Mouse (Mus musculus) lung, adult 2 months (tissue): ENCODE results near the gene Pld6. TPM values are rescaled to one million over a fixed set of nuclear protein-coding genes. Genes with fewer than 3 reads are reported as not detected.

Experiments
- DNase-seq: peaks from one replicate; pipeline ENCODE4 v3.0.0; 2022
- H3K4me1 ChIP-seq: fragments of 200-500 bp; 2 replicates; pipeline ENCODE4 v1.6.1; 2011; ENCODE audit warnings: low read length; ENCODE audit not compliant: control insufficient read depth, insufficient read depth
- H3K4me3 ChIP-seq: fragments of 200-500 bp; replicated peaks from 2 replicates; pipeline ENCODE3; 2011; ENCODE audit warnings: low read depth, mild to moderate bottlenecking, control low read depth, low read length; ENCODE audit errors: extremely low read depth
- CTCF ChIP-seq: fragments of 200-500 bp; IDR thresholded peaks from 2 replicates; pipeline ENCODE4 v1.5.1; 2011; ENCODE audit warnings: mild to moderate bottlenecking, low read length, control low read depth; ENCODE audit not compliant: insufficient read depth
- POLR2A ChIP-seq: fragments of 200-500 bp; IDR thresholded peaks from 2 replicates; pipeline ENCODE4 v1.6.1; 2011; ENCODE audit warnings: low read depth, mild to moderate bottlenecking, control low read depth, low read length, borderline replicate concordance; ENCODE audit errors: extremely low read depth
- WGBS: fragments of 180-500 bp; shearing (Covaris S2); methylation state at CpG from one replicate; pipeline ENCODE4 v1.1.7; 2018; 5-methylcytosine and 5-hydroxymethylcytosine counted together
- polyA plus RNA-seq: library from polyadenylated mRNA; depleted of rRNA; stranded (reverse); fragments of >200 nt; gene quantifications from 2 replicates; pipeline ENCODE4 v1.2.3, GENCODE M21; 2012

The Pld6 gene
- polyA plus RNA-seq, 1 experiment: 2.0 TPM

DNA sequence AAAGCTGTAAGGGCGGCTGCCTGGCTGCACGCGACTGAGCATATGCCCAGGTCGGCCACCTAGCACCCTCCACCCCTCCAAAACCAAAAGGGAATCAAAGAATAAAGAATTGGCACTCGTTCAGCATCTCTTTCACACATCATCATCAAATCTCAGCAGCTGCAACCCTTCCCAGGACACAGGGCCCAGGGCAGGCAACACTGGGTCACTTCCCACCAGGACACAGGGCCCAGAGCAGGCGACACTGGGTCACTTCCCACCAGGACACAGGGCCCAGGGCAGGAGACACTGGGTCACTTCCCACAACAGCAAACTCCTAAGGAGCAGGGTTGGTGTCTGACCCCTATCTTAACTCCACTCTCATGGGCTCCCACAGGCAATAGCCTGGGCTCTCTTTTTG is 5.9 kb upstream of the Pld6 start:
- no peak overlapping the region for H3K4me3 ChIP-seq
- WGBS: 89% methylated on average over 6 of the region's 6 CpGs
- H3K4me1 ChIP-seq: no peaks in the 10 kb centered on the region; the same call in 1 of the 2 replicates
- DNase-seq: no peak
- TF ChIP-seq POLR2A (no peak), CTCF (no peak)

DNA sequence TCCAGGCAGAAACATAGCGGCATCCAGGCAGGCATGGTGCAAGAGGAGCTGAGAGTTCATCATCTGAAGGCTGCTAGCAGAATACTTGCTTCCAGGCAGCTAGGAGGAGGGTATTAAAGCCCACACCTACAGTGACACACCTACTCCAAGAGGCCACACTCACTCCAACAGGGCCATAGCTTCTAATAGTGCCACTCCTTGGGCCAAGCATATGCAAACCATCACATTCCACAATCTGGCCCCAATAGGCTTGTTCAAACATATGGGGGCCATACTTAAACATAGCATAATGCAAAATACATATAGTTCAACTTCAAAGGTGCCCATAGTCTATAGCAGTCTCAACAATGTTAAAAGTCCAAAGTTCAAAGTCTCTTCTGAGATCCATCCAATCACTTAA is 1.9 kb upstream of the Pld6 start:
- 88% methylated on average over 1 of the region's 1 CpGs for WGBS
- DNase-seq: no peak
- no peak overlapping the region for H3K4me3 ChIP-seq
- peaks cover 6% of the 10 kb centered on the region for H3K4me1 ChIP-seq
- TF ChIP-seq POLR2A (no peak), CTCF (no peak)

DNA sequence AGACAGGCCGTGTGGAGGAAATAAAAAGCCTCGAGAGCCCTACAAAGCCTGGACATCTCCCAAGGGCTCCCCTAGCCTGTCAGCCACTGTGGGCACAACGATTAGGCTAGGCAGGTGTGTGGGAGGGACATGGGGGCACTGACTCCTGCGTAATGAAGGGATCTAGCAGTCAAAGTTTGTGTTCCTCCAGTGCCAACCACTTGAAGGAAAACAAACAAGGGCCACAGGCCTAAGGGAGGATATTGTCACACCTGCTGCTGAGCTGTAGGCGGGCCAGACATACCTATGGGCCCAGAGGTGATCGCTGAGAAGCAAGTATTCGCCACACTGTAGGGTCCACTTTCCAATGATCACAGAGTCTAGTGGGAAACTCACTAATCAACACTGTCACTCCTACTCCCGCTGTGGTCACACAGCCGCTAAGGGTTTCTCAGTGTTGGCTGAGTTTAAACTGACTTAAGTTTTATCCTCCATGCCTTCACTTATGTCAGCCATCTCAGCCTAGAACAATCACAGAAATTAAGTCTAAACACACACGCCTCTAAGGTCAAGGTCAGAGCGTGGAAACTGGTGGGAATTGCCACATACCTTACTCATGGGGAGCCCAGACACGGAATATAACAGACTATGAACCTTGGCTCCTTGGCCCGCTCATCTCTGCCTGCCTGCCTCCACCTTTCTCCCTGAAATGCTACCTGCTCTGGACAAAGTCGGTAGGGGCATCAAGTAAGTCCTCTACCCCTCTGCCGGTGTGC is 824 bp downstream of the Pld6 start:
- TF ChIP-seq POLR2A (no peak), CTCF (no peak)
- 40% methylated on average over 15 of the region's 15 CpGs for WGBS

DNA sequence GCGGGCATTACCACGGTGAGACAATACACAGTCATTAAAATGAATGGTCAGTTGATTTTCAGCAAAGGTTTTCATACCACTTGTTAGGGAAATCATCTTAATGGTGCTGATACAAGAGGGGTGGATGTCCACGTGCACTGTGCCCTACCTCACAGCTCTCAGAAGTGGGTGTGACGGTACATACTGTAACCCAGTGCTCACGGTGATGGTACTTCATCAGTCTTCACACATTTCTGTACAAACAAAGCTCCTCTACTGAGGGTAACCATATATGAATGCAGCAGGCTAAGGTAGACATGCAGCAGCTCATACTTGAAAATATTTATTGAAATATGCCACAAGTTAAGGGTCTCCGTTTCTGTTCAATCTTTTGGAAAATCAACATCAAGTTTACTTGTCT is 3.9 kb downstream of the Pld6 start:
- DNase-seq: no peak
- TF ChIP-seq POLR2A (no peak), CTCF (no peak)

More for the DNA sequence above, 824 bp downstream of the Pld6 start:
- peak; percentile 20 for DNase-seq
- no peak overlapping the region for H3K4me3 ChIP-seq
- peaks cover 6% of the 10 kb centered on the region for H3K4me1 ChIP-seq

DNA sequence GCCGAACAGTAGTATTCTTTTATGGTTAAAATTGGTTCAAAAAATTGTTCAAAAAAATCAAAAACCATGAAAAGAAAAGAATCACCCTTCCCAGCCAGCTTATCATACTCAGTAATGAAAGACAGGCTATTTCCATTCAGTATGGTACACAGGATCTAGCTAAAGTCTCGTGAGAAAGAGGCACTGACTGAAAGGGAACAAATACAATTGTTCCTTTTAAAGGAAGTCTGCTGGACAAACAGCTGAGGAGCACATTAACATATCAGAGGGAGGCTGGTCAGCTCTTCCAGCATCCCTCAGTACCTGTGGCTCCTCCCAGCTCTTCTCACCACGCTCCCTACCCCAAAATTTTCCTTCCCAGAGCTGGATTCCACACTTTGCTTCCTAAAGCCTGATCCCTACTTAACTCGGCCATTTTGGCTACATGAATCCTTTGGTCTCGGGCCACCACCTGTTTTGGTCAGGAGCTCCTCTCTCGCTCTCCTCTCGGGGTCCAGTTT is 5.3 kb downstream of the Pld6 start:
- TF ChIP-seq CTCF (no peak), POLR2A (no peak)
- DNase-seq: no peak
- 68% methylated on average over 7 of the region's 7 CpGs for WGBS
- H3K4me1 ChIP-seq: peaks cover 7% of the 10 kb centered on the region
- H3K4me3 ChIP-seq: no peak overlapping the region

More for the DNA sequence above, 3.9 kb downstream of the Pld6 start:
- Histone ChIP-seq H3K4me3 (no peak overlapping the region), H3K4me1 (peaks cover 10% of the 10 kb centered on the region)
- 60% methylated on average over 6 of the region's 6 CpGs for WGBS

DNA sequence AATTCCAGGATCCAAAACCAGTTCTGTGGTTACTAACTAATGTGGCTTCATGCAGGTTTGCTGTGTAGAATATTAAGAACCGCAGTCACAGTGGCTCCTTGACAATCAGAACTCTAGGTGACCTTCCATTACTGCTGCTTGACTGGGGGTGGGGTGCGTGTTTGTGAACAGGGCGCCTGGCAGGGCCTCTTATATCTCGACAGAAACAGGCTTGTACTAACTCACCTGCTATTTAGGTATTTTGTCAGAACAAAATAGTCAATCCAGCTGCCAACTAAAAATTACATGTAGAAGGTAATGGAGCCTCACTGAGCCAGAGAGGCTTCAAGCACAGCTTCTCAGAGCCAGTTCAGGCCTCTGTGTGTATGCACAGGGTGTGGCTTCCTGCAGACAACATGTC is 7.2 kb downstream of the Pld6 start:
- 0 out of 2 replicates have a peak, but pooled peaks cover 4% of the 10 kb centered on the region for H3K4me1 ChIP-seq
- WGBS: 71% methylated on average over 4 of the region's 4 CpGs
- H3K4me3 ChIP-seq: no peak overlapping the region
- TF ChIP-seq CTCF: no peak
- no peak for TF ChIP-seq POLR2A
- DNase-seq: no peak

DNA sequence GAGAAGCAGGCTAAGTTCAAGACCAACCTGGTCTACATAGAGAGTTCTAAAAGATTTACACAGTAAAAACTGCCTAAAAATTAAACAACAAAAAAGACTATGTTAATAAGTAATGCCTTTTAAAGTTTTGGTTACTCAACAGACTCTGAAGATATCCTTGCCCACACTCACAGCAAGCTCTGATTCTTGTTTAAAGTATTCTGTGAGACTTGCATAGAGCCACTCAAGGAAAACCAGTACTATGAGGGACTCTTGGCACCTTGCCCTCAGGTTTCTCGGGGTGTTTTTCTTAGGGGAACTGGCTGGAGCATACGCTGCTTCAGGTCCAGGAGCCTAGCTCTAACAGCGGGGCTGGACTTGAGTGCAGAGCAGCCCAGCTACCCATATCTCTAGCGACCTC is 8.0 kb downstream of the Pld6 start:
- no peak overlapping the region for H3K4me3 ChIP-seq
- TF ChIP-seq POLR2A (no peak), CTCF (no peak)
- WGBS: 66% methylated on average over 4 of the region's 4 CpGs
- no peak for DNase-seq
- H3K4me1 ChIP-seq: 0 out of 2 replicates have a peak, but pooled peaks cover 4% of the 10 kb centered on the region

DNA sequence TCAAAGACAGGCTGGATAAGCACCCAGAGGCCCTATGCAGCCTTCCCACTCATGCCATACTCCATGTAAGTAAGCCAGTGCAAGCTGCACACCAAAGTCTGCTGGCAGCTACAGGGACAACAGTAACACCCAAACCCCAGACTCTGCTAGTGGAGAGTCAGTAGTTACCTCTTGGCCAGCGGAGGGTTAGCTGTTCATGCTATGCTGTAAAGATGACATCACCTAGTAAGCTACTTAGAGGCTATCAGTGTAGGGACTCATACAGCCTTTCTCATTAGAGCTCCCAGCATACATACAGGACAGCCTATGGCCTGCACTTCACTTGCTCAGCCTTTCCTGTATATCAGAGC is 8.6 kb downstream of the Pld6 start:
- Histone ChIP-seq H3K4me1 (0 out of 2 replicates have a peak, but pooled peaks cover 4% of the 10 kb centered on the region), H3K4me3 (no peak overlapping the region)
- TF ChIP-seq POLR2A (no peak), CTCF (no peak)
- WGBS: 58% methylated on average over 1 of the region's 1 CpGs
- DNase-seq: no peak

DNA sequence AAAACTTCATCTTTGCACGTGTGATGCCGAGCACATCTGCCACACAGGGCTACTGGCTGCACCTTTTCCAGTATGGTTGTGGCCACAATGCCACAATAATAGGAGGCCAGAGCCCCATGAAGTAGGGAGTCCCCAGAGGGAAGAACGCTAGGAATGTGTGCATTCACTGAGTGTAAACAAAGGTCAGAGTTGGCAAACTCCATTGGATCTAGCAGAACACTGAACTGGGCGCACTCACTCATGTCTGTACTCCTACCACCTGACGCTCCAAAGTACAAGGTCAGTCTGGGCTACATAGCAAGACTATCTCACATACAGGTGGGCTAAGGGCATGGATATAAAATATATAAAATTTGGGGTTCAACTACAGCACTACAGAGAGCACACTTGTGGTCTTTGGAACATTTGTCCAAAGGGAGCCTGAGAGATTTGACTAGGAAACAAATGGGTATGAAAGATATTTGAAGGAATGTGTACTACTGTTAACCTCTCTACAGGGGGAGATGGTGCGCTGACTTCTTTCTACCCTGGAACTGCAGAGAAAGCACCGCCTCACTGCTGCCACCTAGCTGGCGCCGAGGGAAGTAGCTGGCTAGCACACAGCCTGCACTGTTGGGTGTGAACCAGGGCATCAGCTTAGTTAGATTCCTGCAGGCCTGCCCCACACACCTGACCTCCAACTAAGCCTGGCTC is 9.1 kb downstream of the Pld6 start:
- TF ChIP-seq CTCF (peak; percentile 97), POLR2A (no peak)
- 44% methylated on average over 9 of the region's 9 CpGs for WGBS
- peak; percentile 73 for DNase-seq
- no peak overlapping the region for H3K4me3 ChIP-seq
- 0 out of 2 replicates have a peak, but pooled peaks cover 4% of the 10 kb centered on the region for H3K4me1 ChIP-seq

DNA sequence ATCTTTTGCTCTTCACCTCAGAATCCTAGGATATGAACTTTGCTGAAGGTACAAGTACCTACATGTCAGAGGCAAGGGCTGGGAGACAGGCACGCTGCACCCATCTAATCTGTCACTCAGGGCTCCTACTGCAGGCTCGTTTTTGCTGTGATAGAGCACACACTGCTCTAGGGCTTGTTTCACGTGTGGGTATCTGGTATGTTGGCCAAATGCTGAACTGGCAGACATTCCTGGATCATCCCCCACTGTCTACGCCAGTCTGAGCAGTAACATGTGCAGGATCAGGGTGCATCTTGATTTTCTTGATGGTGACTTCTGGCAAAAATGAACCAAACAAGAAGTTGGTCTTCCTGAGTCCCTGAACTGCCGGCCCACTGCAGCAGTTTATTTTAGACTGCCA is 10.2 kb downstream of the Pld6 start:
- 85% methylated on average over 5 of the region's 5 CpGs for WGBS
- H3K4me1 ChIP-seq: 0 out of 2 replicates have a peak, but pooled peaks cover 4% of the 10 kb centered on the region
- H3K4me3 ChIP-seq: no peak overlapping the region
- no peak for DNase-seq
- TF ChIP-seq POLR2A: no peak
- no peak for TF ChIP-seq CTCF
